Mouse (Mus musculus): ENCODE results near the gene Cysltr1.

GRCm38 (mm10) chrX:106633543-106633942 is 30.1 kb upstream of the Cysltr1 start:
- TF ChIP-seq GATA1 (IDR thresholded peaks at IDR 0.05; ENCODE audit: low read length) (no peak), TAL1 (IDR thresholded peaks at IDR 0.05; ENCODE audit: low read length) (no peak)

Measured in erythroblast, embryonic 14.5 days (primary cell).